Mouse (Mus musculus) spleen, adult 2 months (tissue): ENCODE data around the gene Sin3b.

Source experiments
- CTCF ChIP-seq: fragments of 200-500 bp; IDR thresholded peaks from 2 replicates; pipeline ENCODE4 v1.5.1; 2011; ENCODE audit warnings: mild to moderate bottlenecking, inconsistent platforms; ENCODE audit not compliant: insufficient read depth, insufficient read length, insufficient replicate concordance; ENCODE audit errors: extremely low read depth
- POLR2A ChIP-seq: fragments of 200-500 bp; IDR thresholded peaks from 2 replicates; pipeline ENCODE4 v1.6.1; 2011; ENCODE audit warnings: low read depth, low read length, inconsistent platforms

DNA sequence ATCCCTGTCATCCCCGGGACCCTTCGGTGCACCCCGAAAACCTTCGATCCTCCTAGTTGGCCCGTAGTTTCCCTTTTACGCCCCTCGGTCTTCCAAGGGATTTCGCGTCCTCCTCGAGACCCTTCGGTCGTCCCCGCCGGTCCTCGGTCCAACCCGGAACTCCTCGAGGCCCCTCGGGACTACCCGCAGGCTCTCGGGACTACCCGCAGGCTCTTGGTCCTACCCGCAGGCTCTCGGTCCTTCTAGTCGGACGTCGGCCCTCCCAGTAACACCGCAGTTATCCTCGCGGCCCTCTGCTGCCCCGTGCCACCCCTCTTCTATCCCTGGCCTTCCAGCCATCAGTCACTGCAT is 541 bp downstream of the Sin3b start:
- TF ChIP-seq CTCF = no peak
- no peak for TF ChIP-seq POLR2A
